Mouse (Mus musculus) hindbrain, embryonic 12.5 days (tissue): Measurements from ENCODE around the gene Dbf4. TPM values are rescaled to one million over a fixed set of nuclear protein-coding genes. Genes with fewer than 3 reads are reported as not detected.
A peak's percentile ranks its signal among the peaks of the same experiment; 100 is the strongest.

Experiments used
- ATAC-seq: fragments of 200-750 bp; cut with Nextera tagmentation; 2 replicates; pipeline ENCODE4 v1.8.0; 2017; ENCODE audit warnings: moderate TSS enrichment; ENCODE audit not compliant: low FRiP score
- H3K27ac ChIP-seq: fragments of 300-500 bp; sonication (generic); 2 replicates; pipeline ENCODE4 v1.5.1; 2016; ENCODE audit warnings: mild to moderate bottlenecking
- H3K27me3 ChIP-seq: fragments of 300-500 bp; sonication (generic); 2 replicates; pipeline ENCODE4 v1.6.1; 2016; ENCODE audit warnings: mild to moderate bottlenecking
- H3K36me3 ChIP-seq: fragments of 300-500 bp; sonication (generic); 2 replicates; pipeline ENCODE4 v1.6.1; 2016; ENCODE audit warnings: mild to moderate bottlenecking
- H3K4me1 ChIP-seq: fragments of 300-500 bp; sonication (generic); 2 replicates; pipeline ENCODE4 v1.6.1; 2016
- H3K4me2 ChIP-seq: fragments of 300-500 bp; sonication (generic); replicated peaks from 2 replicates; pipeline ENCODE4 v1.6.1; 2016; ENCODE audit warnings: mild to moderate bottlenecking
- H3K4me3 ChIP-seq: fragments of 300-500 bp; sonication (generic); 2 replicates; pipeline ENCODE4 v1.5.1; 2016; ENCODE audit warnings: mild to moderate bottlenecking
- H3K9ac ChIP-seq: fragments of 300-500 bp; sonication (generic); 2 replicates; pipeline ENCODE4 v1.6.1; 2016; ENCODE audit warnings: mild to moderate bottlenecking, moderate library complexity
- H3K9me3 ChIP-seq: fragments of 300-500 bp; sonication (generic); replicated peaks from 2 replicates; pipeline ENCODE4 v1.6.1; 2016; ENCODE audit warnings: mild to moderate bottlenecking
- WGBS: fragments of 180-500 bp; shearing (Covaris S2); methylation state at CpG from one replicate; pipeline ENCODE4 v1.1.7; 2016; 5-methylcytosine and 5-hydroxymethylcytosine counted together
- polyA plus RNA-seq: library from polyadenylated mRNA; unstranded; fragments of >200 nt; fragmentation: Nextera tagmentation; extraction: Ambion mirVana; gene quantifications from 2 replicates; pipeline ENCODE4 v1.2.1, GENCODE M21; 2016

The Dbf4 gene
- polyA plus RNA-seq, 1 experiment from 2014 or later: 41.7 TPM

DNA sequence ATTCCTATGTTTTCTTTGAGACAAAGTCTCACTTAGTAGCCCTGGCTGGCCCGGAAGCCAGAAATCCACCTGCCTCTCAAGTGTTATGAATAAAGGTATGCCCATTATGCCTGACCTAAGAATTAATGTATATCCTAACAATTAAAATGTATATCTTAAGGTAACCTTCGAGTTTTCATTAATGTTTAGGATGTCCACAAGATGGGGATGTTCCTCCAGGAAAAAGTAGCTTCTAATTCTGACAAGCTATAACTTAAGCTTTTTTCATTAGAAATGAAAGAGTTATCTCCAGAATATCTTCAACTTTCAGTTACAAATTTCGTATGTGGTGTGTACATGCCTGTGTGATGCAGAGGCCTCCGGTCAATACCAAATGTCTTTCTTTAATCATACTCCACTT is 13.8 kb downstream of the Dbf4 start:
- no peak overlapping the region for H3K27ac ChIP-seq
- WGBS: 95% methylated on average over 4 of the region's 4 CpGs
- no peaks in the 10 kb centered on the region for H3K27me3 ChIP-seq
- no peaks in the 10 kb centered on the region for H3K4me1 ChIP-seq
- ATAC-seq: no peak
- peaks cover 36% of the 10 kb centered on the region for H3K36me3 ChIP-seq
- no peaks in the 10 kb centered on the region for H3K9me3 ChIP-seq
- H3K4me3 ChIP-seq: no peak overlapping the region
- no peak overlapping the region for H3K4me2 ChIP-seq
- H3K9ac ChIP-seq: no peak overlapping the region

DNA sequence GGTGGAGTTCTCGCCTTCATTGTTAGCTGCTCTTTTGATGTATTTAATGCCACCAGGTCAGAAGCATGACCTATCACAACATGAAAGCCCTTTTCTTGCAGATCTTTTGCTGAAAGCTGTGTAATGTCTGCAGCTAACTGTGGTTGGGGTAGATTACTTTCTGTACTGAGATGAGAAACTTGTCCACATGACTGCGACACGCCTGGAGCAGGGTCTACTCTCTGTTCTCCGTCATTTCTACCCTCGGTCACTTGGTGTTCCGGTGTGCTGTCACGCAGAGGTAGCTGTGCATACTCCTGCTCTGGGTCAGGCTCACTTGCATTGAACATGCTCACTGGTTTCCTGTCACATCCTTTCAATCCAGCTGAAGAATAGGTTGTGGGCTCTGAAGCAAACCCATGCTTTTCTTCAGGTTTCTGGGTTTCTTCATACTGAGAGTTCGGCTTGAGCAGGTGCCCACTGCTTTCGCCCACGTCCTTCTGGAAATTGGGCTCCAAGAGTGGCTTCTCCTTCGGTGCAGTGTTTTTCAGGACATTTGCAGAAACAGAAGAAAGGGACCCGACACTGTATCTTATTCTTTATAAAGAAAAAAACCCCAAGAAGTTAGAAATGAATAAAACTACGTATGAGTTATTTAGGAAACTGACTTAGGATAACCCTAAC is 24.8 kb downstream of the Dbf4 start:
- no peak overlapping the region for H3K4me2 ChIP-seq
- 91% methylated on average over 13 of the region's 13 CpGs for WGBS
- H3K36me3 ChIP-seq: peaks cover 24% of the 10 kb centered on the region
- ATAC-seq: no peak
- H3K9ac ChIP-seq: no peak overlapping the region
- no peak overlapping the region for H3K4me3 ChIP-seq
- no peaks in the 10 kb centered on the region for H3K27me3 ChIP-seq
- H3K4me1 ChIP-seq: no peaks in the 10 kb centered on the region
- H3K9me3 ChIP-seq: no peaks in the 10 kb centered on the region
- H3K27ac ChIP-seq: no peak overlapping the region

DNA sequence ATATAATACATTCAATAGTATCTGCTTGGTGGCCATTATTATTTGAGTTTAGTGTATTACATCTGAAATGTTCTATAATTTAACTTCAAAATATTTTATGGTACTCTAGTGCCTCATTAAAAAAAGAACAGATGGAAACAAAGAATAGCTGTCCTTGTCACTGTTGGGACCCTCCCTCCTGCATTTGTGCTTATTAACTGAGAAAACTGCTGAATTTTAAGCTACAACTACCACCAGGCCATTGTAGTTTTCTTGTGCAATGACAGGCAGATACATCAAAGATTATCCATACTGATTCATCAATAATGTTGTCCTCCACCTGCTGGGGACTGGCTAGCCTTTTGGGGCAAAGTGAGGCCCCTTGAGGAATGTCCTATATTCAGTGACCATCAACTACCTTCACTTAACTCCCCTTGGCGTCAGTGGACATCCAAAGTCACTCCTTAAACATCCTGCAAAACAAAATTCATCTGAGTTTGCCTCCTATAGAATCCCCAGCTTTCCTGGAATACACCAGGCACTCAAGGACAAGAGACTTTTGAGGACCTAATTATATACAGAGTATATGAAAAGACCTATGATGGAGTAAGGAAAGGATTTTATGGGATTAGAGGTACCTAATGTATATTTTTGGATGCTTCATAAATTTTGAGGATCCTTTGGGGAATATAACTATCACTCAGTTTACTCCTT is 28.5 kb downstream of the Dbf4 start:
- 68% methylated on average over 1 of the region's 1 CpGs for WGBS
- peaks cover 15% of the 10 kb centered on the region for H3K36me3 ChIP-seq

DNA sequence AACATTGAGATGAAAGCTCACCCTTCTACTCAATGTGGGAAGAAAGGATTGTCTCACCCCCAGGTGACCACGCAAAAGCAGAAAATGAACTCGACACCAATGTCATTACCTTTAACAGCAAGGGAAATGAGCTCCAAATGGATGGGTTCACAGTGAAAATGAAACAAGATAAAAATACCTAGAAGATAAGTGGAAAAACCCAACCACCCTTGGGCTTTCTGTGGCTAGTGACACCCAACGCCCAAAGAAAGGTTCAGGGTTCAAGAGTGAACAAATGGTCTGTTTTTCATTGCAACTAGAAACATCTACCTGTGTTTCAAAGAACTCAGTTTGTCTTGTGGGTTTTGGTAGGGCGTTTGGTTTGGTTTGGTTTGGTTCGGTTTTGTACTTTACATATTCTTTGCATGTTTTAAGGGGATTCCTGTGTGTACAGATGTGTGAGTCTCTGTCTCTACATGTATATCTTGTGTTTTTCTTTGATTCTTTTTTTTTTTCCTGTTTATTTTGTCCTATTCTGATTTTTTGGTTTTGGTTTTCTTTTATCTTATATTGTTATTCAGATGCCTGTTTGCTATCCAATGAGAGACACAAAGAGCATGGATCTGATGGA is 48.1 kb downstream of the Dbf4 start:
- Histone ChIP-seq H3K9me3 (no peaks in the 10 kb centered on the region), H3K4me2 (no peak overlapping the region), H3K27me3 (no peaks in the 10 kb centered on the region), H3K27ac (no peak overlapping the region), H3K9ac (no peak overlapping the region), H3K4me1 (no peaks in the 10 kb centered on the region), H3K4me3 (no peak overlapping the region), H3K36me3 (no peaks in the 10 kb centered on the region)
- 83% methylated on average over 5 of the region's 5 CpGs for WGBS
- ATAC-seq: no peak

More for the DNA sequence above, 28.5 kb downstream of the Dbf4 start:
- H3K27me3 ChIP-seq: no peaks in the 10 kb centered on the region
- H3K27ac ChIP-seq: no peak overlapping the region
- H3K9me3 ChIP-seq: no peaks in the 10 kb centered on the region
- H3K4me1 ChIP-seq: no peaks in the 10 kb centered on the region
- H3K9ac ChIP-seq: no peak overlapping the region
- ATAC-seq: no peak
- no peak overlapping the region for H3K4me3 ChIP-seq
- no peak overlapping the region for H3K4me2 ChIP-seq

DNA sequence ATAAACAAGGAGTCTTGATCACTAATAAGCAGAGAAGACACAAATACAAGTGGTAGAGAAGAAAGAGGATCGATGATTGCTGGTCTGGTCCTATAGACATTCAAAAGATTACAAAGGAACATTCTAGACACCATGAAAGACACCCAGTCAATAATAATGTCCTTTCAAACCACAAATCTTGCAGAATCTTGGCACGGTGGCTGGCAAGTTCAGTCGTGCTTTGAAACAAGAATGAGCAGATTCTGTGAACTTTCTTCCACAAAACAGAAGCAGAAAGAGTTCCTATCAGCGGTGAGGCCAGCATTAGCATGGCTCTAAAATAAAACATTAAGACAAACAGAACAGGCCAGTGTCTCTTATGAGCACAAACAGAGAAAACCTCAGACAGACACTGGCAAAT is 49.1 kb downstream of the Dbf4 start:
- no peaks in the 10 kb centered on the region for H3K36me3 ChIP-seq
- no peaks in the 10 kb centered on the region for H3K27me3 ChIP-seq
- H3K9me3 ChIP-seq: no peaks in the 10 kb centered on the region
- no peak for ATAC-seq
- no peaks in the 10 kb centered on the region for H3K4me1 ChIP-seq
- no peak overlapping the region for H3K4me3 ChIP-seq
- H3K9ac ChIP-seq: no peak overlapping the region
- WGBS: 77% methylated on average over 4 of the region's 4 CpGs
- H3K4me2 ChIP-seq: no peak overlapping the region
- H3K27ac ChIP-seq: no peak overlapping the region

DNA sequence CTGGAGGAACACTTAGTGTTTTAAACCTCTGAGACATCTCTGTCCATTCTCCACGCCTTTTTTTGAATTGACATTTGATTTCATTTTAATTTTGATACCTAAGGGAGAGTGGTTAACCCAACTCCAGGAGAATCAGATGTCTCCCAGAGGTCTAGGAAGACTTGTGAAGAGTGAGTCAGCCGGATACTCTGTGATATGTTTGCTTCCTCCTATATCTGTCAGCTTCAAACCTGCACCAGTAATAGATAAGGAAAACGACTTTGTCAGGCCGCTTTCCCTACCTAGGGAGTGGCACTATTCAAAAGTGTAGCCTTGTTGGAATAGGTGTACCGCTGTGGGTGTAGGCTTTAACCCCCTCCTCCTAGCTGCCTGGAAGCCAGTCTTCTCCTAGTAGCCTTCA is 53.7 kb downstream of the Dbf4 start:
- no peaks in the 10 kb centered on the region for H3K36me3 ChIP-seq
- H3K27ac ChIP-seq: no peak overlapping the region
- no peaks in the 10 kb centered on the region for H3K27me3 ChIP-seq
- no peaks in the 10 kb centered on the region for H3K4me1 ChIP-seq
- 86% methylated on average over 5 of the region's 5 CpGs for WGBS
- no peaks in the 10 kb centered on the region for H3K9me3 ChIP-seq
- H3K4me3 ChIP-seq: no peak overlapping the region
- H3K4me2 ChIP-seq: no peak overlapping the region; the same call in 1 of the 2 replicates
- H3K9ac ChIP-seq: no peak overlapping the region
- no peak for ATAC-seq

DNA sequence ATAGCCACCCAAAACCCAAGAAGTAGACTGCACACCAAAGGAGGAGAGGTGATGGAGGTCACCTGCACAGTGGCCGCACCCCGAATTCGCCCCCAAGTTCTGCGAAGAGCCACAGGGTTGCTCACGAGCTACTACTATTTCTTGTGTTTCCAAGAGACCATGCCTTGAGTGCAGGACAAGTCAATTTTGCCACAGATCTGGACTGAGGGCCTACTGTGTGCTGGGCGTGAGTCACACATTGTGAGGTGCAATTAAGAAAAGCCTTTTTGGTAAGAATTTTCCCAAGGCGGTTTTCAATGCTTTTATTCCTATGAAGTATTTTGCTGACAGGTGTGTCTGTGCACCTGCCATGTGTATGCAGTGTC is 54.2 kb downstream of the Dbf4 start:
- Histone ChIP-seq H3K9ac (no peak overlapping the region), H3K27me3 (no peaks in the 10 kb centered on the region), H3K9me3 (no peaks in the 10 kb centered on the region), H3K4me1 (no peaks in the 10 kb centered on the region), H3K4me3 (peak overlapping the region; percentile 74), H3K36me3 (no peaks in the 10 kb centered on the region), H3K4me2 (peak overlapping the region; percentile 77), H3K27ac (0 out of 2 replicates have a peak overlapping the region, but pooled peaks have one; percentile 87)
- ATAC-seq: no peak; the same call in 1 of the 2 replicates
- 32% methylated on average over 7 of the region's 7 CpGs for WGBS

DNA sequence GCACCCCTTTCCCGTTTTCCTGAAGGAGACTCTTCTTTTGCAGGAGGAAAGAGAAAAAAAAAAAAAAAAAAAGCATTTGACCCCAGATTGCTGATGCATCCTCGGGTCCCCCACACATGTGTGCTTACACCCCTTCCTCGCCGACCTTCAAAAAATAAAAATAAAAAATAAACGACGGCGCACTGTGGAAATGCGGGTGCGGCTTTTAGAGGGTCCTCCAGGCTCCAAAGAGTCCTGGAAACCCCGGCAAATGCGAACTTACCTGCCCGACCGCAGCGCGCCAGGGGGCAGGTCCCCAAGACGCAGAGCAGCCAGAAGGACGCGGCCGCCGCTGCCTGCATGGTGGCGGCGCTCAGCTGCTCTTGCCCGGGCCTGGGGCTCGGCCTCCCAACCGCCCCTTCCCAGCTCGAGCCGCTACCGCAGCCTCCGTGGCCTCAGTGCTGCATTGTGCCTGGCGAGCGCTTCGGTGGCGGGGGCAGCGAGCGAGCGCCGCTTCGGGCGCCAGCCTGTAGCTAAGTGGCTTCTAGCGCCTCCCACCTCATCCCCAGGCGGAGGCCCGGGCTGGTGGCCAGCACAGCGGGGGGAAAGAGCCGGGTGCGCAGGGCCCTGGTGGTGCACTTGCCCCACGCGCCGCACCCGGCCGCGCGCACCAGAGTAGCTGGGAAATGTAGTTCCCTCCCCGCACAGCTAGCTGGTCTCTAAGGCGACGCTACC is 54.7 kb downstream of the Dbf4 start, which contains the start of gene Adam22:
Gene Adam22 (minus strand): TSS at position 547 of the 714 bp plus-strand sequence.
- Histone ChIP-seq H3K9me3 (no peaks in the 10 kb centered on the region), H3K4me1 (no peaks in the 10 kb centered on the region), H3K4me2 (peak within 1 kb of the TSS; percentile 77), H3K9ac (peak within 1 kb of the TSS; percentile 82), H3K27me3 (no peaks in the 10 kb centered on the region), H3K27ac (peak within 1 kb of the TSS; percentile 87), H3K36me3 (no peaks in the 10 kb centered on the region), H3K4me3 (peak within 1 kb of the TSS; percentile 74)
- peak; percentile 97 for ATAC-seq
- under 1% methylated on average over 55 of the region's 55 CpGs for WGBS

DNA sequence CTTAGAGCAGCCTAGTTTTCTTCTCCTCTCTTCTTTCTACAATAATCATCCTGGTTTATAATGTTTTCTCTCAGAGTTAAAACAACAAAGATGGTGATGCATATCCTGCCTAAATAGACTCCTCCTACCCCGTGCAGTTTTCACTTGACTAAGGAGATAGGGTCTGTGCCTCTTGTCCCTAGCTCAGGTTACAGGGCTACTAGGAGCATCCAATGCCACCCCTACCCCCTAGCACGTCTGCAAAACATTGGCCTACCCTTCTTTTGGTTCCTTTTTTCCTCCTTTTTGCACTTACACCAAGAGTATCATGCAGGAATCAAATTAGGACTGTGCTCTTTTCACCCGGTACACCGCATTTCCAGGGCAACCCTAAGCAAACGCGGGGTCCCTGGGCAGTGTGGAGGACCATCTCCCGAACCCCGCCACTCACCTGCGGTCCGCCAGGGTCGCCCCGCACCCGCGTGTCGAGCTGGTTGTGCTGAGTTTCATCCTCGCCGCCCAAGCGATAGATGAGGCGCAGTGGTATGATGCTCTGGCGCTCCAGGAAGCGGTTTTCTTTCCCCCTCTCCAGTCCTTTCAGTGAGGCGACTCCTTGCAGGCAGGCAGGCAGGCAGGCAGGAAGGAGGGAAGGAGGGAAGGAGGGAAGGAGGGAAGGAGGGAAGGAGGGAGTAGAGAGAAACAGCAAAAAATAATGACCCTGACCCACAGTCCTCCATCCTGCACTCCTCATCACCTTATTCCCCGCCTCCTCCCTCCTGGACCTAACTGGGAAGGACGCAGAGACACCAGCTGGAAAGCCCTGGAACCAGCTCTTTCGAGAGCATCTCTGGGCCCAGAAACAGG is 55.5 kb downstream of the Dbf4 start:
- 3% methylated on average over 25 of the region's 25 CpGs for WGBS
- Histone ChIP-seq H3K9me3 (no peaks in the 10 kb centered on the region), H3K9ac (peak overlapping the region; percentile 82), H3K4me3 (peak overlapping the region; percentile 74), H3K27me3 (no peaks in the 10 kb centered on the region), H3K27ac (peak overlapping the region; percentile 87), H3K36me3 (no peaks in the 10 kb centered on the region), H3K4me2 (peak overlapping the region; percentile 77), H3K4me1 (no peaks in the 10 kb centered on the region)
- ATAC-seq: peak; percentile 66

DNA sequence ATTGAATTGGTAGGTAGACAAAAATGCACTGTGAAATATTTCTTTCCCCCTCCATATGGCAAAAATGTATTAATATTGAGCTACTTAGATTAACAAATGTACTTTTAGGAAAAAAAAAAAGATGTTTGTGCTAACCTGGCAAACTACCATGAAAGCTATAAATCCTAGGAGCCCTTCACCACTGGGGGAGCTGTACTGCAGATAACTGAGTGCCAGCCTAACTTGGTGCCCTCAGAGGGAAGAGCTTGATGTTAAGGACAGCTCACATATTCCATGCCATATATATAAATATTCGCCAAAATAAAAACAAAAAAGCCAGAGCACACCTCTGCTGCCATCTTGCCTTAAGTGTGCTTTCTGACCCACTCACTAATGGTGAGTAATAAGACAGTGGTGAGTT is 60.2 kb downstream of the Dbf4 start:
- H3K27me3 ChIP-seq: no peaks in the 10 kb centered on the region
- H3K4me3 ChIP-seq: no peak overlapping the region
- H3K9me3 ChIP-seq: no peaks in the 10 kb centered on the region
- H3K4me1 ChIP-seq: peaks cover 2% of the 10 kb centered on the region; the same call in 1 of the 2 replicates
- no peaks in the 10 kb centered on the region for H3K36me3 ChIP-seq
- no peak overlapping the region for H3K4me2 ChIP-seq
- no peak overlapping the region for H3K27ac ChIP-seq
- 67% methylated on average over 1 of the region's 1 CpGs for WGBS
- no peak overlapping the region for H3K9ac ChIP-seq
- no peak for ATAC-seq

DNA sequence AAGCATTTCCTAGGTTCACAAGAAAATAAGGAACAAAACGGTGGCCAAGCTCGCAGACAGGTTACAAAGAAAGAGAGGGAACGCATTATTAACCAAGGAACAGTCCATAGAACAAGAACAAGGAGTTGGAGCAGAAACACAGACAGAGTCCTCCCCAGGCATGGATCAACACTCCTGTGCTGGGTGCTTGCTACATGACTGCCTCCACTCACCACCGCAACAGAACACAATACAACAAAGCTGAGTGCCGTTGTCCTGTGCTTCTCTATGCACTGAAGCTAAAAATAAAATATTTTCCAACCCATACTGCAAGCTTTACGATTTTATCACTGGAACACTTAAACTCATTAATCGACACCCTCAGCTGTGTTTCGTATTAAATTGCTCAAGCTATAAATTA is 64.8 kb downstream of the Dbf4 start:
- Histone ChIP-seq H3K4me1 (peaks cover 6% of the 10 kb centered on the region; the same call in 1 of the 2 replicates), H3K4me2 (no peak overlapping the region), H3K9me3 (no peaks in the 10 kb centered on the region), H3K27ac (no peak overlapping the region), H3K27me3 (no peaks in the 10 kb centered on the region), H3K36me3 (no peaks in the 10 kb centered on the region), H3K9ac (no peak overlapping the region), H3K4me3 (no peak overlapping the region)
- no peak for ATAC-seq
- 81% methylated on average over 8 of the region's 8 CpGs for WGBS
